Mouse (Mus musculus) T-helper 1 cell (primary cell): ENCODE data around the gene Mrnip.

Experiments used
- in situ Hi-C: fragments of 300-600 bp; cut with MboI, MseI; formaldehyde crosslinking; loops from one replicate; pipeline ENCODE4 v1.15.1; 2025; ENCODE audit warnings: high pct_unique_total_duplicates

The Mrnip gene

DNA sequence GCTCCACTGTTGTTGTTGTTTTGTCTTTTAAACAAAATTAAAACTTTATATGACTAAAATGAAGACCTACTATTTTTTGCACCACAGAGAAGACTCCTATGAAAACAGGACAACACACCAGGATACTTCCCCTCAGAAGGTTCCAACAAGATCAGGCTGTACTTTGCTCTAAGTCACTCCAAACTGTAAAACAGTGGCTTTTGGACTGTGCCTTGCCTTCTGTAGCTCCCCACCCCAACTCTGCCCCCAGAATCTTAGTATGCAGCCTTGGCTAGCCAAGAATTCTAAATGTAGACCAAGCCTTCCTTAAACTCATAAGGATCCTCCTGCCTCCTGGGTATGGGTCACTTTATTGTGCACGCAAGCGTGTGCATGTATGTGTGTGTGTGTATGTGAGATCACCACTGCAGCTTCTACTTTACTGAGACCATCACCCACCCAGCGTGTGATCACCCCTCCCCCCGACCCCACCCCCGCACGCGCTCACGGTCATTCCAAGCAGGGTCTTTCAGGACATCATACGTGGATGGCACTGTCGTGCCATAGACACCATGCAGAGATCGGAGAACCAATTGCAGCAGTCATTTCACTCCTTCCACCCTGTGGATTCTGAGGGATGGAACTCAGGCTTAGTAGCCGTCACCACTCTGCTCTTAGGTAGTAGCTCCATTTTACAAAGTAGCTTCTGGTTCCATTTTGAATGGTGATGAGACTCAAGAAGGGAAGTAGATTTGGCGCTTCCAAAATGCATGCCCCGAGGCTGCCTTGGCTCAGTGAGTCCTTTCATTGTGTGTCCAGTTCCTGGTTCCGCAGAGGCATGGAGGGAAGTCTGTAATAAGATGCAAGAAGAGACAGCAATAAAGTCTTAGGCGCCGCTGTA, 49.8 kb downstream of the Mrnip start:
- in situ Hi-C loops = no loop called here

GRCm38 (mm10) chr11:50224671-50225530, 50.7 kb downstream of the Mrnip start:
- in situ Hi-C loops = loop anchor here (5.0 kb wide), 2 partner anchors 63 to 243 kb away; no protein-coding TSS in a partner anchor

- in situ Hi-C loops = loop anchor here (5.0 kb wide), 2 partner anchors 63 to 243 kb away; no protein-coding TSS in a partner anchor
Observed at GRCm38 (mm10) chr11:50225611-50226378, 51.6 kb downstream of the Mrnip start.

- in situ Hi-C loops = loop anchor here (5.0 kb wide), 2 partner anchors 64 to 244 kb away; no protein-coding TSS in a partner anchor
Observed at GRCm38 (mm10) chr11:50226406-50226805, 52.2 kb downstream of the Mrnip start.

- in situ Hi-C loops = loop anchor here (5.0 kb wide), 2 partner anchors 65 to 245 kb away; no protein-coding TSS in a partner anchor
Observed at GRCm38 (mm10) chr11:50227226-50227625, 53.0 kb downstream of the Mrnip start.

- in situ Hi-C loops = loop anchor here (5.0 kb wide), 2 partner anchors 65 to 245 kb away; no protein-coding TSS in a partner anchor
Observed at GRCm38 (mm10) chr11:50227736-50228135, 53.5 kb downstream of the Mrnip start.

DNA sequence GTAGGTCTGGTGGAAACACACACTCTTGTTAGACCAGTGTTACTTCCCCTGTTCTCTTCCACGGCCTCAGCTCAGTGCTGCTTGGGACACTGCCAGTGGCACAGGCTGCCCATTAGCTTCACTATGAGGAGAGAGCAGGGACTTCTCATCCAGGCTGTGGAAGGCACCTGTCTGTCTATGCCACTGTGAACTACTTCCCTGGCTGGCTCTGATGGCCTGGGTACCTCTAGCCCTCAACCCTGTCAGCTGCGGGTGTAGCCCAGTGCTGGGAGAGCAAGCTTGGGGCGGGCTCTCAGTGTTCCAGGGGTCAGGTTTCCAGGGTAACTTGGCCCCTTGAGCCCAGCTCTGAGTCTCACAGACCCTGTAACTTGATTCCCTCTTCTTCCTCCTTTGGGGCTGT, 54.5 kb downstream of the Mrnip start:
- in situ Hi-C loops = loop anchor here (5.0 kb wide), 2 partner anchors 66 to 246 kb away; no protein-coding TSS in a partner anchor

- in situ Hi-C loops = loop anchor here (5.0 kb wide), 2 partner anchors 67 to 247 kb away; no protein-coding TSS in a partner anchor
Observed at GRCm38 (mm10) chr11:50229252-50229910, 55.1 kb downstream of the Mrnip start.

GRCm38 (mm10) chr11:50230481-50231304, 56.4 kb downstream of the Mrnip start:
- in situ Hi-C loops = no loop called here

DNA sequence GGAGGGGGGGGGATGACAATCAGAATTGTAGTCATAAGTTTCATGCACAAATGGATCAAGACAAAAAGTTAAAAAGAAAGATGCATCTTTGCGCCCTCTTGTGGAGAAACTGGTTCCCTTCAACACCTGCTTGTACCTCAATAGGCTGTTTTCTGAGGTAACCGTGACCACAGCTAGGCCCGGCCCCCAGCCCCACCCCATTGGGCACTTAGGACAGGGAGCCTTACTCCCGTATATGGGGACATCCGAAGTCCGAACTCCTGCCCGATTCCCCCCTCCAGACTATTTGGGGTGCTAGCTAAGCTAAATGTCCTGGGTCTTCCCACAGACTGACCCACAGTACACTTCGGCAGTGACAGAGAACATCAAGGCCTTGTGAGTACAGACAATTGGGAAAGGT, 57.2 kb downstream of the Mrnip start:
- in situ Hi-C loops = no loop called here

DNA sequence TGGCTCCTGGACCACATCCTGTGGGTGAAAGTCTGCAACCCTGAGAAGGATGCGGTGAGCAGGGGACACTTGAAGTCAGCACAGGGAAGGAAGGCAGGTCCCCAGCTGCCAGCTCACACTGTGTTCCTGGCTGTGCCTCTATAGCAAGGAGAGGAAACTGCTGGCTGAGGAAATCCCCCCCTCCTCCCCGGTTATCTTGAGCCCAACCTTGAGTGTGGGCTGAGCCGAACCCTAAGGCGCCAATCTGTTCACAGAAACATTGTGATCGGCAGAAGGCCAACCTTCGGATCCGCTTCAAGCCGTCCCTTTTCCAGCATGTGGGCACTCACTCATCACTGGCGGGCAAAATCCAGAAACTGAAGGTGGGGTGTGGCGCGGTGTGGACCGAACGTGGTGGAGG, 58.8 kb downstream of the Mrnip start:
- in situ Hi-C loops = no loop called here

DNA sequence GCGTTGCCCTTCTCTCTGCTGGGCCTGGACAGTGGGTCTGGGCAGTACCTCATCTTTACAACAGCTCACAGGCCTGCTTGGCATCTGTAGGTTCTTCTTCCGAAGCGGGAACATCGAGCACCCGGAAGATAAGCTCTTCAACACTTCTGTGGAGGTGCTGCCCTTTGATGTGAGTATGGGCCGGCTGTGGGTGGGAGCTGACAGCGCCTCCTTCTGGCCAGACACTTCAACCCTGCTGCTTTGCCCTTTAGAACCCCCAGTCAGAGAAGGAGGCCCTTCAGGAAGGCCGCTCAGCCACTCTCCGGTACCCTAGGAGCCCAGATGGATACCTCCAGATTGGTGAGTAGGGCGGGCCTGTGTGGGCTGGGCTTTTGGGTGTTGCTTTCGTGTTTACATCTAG, 59.7 kb downstream of the Mrnip start:
- in situ Hi-C loops = no loop called here

GRCm38 (mm10) chr11:50234606-50235005, 60.4 kb downstream of the Mrnip start:
- in situ Hi-C loops = no loop called here

DNA sequence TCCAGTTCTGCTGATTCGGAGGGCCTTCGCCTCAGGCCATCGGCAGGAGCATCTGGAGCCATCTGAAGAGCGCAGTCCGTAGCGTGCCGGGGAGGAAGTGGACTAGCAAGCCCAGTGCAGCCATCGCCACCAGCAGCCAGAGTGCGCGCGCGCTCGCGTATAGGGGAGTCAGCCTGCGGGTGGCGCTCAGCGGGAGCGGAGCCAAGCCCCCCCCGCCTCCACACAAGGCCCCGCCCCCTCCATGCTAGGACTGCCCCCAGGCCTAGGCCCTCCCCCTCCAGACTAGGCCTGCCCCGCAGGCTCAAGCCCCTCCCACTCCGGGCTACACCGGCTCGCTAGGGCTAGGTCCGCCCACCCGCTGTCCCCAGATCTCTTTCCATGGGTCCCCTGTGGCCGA, 62.3 kb downstream of the Mrnip start:
- in situ Hi-C loops = no loop called here

- in situ Hi-C loops = no loop called here
Observed at GRCm38 (mm10) chr11:50236937-50237835, 62.9 kb downstream of the Mrnip start.

DNA sequence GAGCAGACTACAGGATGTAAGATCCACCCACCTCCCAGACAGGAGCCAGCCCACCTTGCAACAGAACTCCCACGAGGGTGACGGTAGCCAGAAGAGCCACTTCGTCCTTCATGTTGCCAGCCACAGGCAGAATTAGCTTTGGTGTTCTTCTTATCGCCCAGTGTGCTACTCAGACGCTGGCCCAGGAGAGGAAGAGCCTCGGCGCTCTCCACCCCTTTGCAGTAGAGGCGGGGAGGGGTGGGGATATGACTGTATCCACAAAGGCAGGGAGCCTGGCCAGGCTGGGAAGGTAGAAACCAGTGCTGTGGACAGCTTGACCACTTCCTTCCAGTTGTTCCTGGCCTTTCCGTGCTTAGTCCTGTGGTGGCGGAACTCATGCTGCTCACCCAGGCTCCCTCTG, 64.1 kb downstream of the Mrnip start, which contains the start of gene Ltc4s:
TSS of gene Ltc4s (minus strand) at position 293 of the 400 bp plus-strand sequence.
- in situ Hi-C loops = no loop called here

GRCm38 (mm10) chr11:50238821-50239791, 64.9 kb downstream of the Mrnip start:
- in situ Hi-C loops = no loop called here
